Mouse (Mus musculus): ENCODE results near the gene Ddah2. TPM values are rescaled to one million over a fixed set of nuclear protein-coding genes. Genes with fewer than 3 reads are reported as not detected.

Ddah2 gene
- polyA plus RNA-seq, 1 experiment from 2014 or later = 330 TPM

DNA sequence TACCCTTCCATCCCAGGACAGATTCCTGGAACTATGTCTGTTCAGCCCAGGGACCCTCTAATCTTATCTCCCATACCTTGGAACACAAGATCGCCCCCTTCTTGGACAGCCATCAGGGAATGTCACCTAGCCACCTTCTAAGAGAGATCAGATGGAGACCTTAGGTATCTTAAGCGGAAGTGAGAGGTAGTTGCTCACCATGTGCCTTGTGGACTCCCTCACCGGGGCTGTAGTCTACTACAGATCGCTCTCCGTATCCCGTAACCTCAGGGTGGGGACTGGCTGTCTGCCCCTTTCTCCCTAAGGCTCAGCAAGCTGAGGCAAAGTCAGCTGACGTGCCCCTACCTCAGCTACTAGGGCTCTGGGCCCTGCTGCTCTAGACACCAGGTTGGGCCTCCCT lies 45.2 kb downstream of the Ddah2 start:
- Histone ChIP-seq H3K4me3 (no peak overlapping the region), H3K9me3 (no peaks in the 10 kb centered on the region), H3K4me2 (no peak overlapping the region), H3K27me3 (no peaks in the 10 kb centered on the region), H3K9ac (no peak overlapping the region), H3K4me1 (no peaks in the 10 kb centered on the region), H3K36me3 (peaks cover 34% of the 10 kb centered on the region), H3K27ac (no peak overlapping the region)
- no peak for ATAC-seq (ENCODE audit: borderline replicate concordance, extremely low read depth, low FRiP score, low TSS enrichment)
- 91% methylated on average over 7 of the region's 7 CpGs for WGBS

DNA sequence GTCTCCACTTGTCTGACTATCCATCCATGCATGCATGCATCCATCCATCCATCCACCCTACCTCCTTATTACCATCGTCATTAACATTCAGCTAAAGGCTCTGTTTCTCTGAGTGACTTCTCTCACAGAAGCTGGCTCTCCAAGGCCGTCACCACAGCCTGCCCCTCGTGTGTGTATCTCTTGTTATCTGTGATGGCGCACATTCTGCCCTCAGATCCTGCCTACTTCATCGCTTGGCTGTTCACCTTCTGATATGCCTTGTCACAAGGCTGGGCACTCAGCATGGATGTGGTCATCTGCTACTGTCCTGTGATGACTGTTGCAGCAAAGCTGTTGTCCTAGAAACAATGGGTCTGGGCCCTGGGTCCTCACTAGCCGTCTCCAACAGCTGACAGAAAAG lies 45.9 kb downstream of the Ddah2 start:
- Histone ChIP-seq H3K9ac (no peak overlapping the region), H3K4me2 (no peak overlapping the region), H3K4me3 (no peak overlapping the region), H3K36me3 (peaks cover 33% of the 10 kb centered on the region), H3K27me3 (no peaks in the 10 kb centered on the region), H3K4me1 (no peaks in the 10 kb centered on the region), H3K27ac (no peak overlapping the region), H3K9me3 (no peaks in the 10 kb centered on the region)
- no peak for ATAC-seq (ENCODE audit: borderline replicate concordance, extremely low read depth, low FRiP score, low TSS enrichment)
- WGBS = 57% methylated on average over 6 of the region's 6 CpGs

DNA sequence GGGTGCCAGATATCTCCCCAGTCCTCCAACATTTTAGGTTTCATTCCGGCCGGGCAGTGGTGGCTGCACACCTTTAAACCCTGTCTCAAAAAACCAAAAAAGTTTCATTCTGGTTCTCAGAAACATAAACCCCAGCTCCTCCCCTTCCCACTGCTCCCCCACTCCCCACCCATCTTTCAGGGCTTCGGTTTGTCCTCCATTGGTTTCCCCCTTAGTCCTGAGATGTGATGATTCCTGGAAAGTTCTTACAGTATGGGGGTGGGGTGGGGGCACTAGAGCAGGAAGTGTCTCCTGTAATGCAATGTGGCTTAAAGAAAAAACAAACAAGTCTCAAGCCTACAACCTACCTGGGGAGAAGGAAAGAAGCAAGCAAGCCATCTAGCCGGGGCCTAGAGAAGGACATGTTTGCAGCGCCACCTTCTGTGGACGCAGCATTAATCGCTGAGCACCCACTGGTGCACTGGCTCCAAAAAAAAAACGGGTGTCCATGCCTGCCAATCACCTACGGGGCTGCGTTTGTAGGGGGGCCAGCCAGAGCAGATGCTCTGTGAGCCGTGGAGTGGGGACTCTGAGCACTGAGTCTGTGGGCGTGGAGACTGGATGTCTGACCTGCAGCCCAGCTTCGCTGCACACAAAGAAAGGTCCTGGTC lies 47.0 kb downstream of the Ddah2 start:
- Histone ChIP-seq H3K9me3 (no peaks in the 10 kb centered on the region), H3K4me1 (no peaks in the 10 kb centered on the region), H3K36me3 (peaks cover 29% of the 10 kb centered on the region), H3K27me3 (no peaks in the 10 kb centered on the region), H3K4me2 (no peak overlapping the region), H3K27ac (no peak overlapping the region), H3K4me3 (no peak overlapping the region), H3K9ac (no peak overlapping the region)
- no peak for ATAC-seq (ENCODE audit: borderline replicate concordance, extremely low read depth, low FRiP score, low TSS enrichment)
- 25% methylated on average over 13 of the region's 13 CpGs for WGBS

DNA sequence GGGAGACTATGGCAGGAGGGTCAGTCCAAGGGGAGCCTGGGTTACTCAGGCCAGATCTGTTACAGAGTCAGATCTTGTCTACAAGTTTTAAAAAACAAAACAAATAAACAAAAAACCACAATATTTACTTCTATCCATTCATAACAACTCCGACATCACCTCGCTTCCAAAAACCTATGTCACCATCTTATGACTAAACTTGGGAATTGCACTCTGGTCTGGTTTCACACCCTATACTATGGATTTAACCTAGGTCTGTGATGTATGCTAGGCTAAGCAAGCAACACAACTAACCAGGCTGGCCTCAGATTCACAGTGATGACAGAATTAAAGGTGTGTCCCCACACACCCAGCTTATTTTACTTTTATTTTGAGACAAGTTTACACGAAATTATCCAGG lies 47.7 kb downstream of the Ddah2 start:
- H3K36me3 ChIP-seq = peaks cover 22% of the 10 kb centered on the region
- H3K27ac ChIP-seq = no peak overlapping the region
- H3K9me3 ChIP-seq = no peaks in the 10 kb centered on the region
- no peak overlapping the region for H3K4me2 ChIP-seq
- no peaks in the 10 kb centered on the region for H3K27me3 ChIP-seq
- WGBS = 51% methylated on average over 3 of the region's 3 CpGs
- no peak overlapping the region for H3K9ac ChIP-seq
- no peaks in the 10 kb centered on the region for H3K4me1 ChIP-seq
- no peak for ATAC-seq (ENCODE audit: borderline replicate concordance, extremely low read depth, low FRiP score, low TSS enrichment)
- H3K4me3 ChIP-seq = no peak overlapping the region

DNA sequence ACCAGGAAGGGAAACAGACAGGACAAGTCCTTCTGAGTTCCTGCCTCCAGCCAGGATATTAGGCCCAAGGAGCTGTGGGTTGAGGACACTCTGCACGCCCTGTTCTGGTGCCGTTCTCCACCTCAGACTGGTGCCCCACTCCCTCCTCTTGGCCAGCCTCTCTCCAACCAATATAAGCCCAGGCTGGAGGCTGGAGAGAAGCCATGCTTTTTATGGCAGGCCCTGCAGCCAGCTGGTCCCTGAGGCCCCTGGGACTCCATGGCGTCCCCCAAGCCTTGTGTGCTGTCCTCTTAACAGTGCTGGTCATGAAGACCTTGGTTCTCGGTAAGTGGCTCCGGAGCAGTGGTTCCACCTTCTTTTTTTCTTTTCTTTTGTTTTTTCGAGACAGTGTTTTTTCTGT lies 49.3 kb downstream of the Ddah2 start, which contains the start of gene Ly6g5c:
TSS of gene Ly6g5c (plus strand) at position 183 of the 400 bp plus-strand sequence.
- H3K4me1 ChIP-seq = no peaks in the 10 kb centered on the region
- H3K27ac ChIP-seq = no peak within 1 kb of the TSS
- no peak within 1 kb of the TSS for H3K4me2 ChIP-seq
- no peak for ATAC-seq (ENCODE audit: borderline replicate concordance, extremely low read depth, low FRiP score, low TSS enrichment)
- 88% methylated on average over 6 of the region's 6 CpGs for WGBS
- no peaks in the 10 kb centered on the region for H3K9me3 ChIP-seq
- peaks cover 7% of the 10 kb centered on the region for H3K36me3 ChIP-seq
- H3K9ac ChIP-seq = no peak within 1 kb of the TSS
- no peaks in the 10 kb centered on the region for H3K27me3 ChIP-seq
- H3K4me3 ChIP-seq = no peak within 1 kb of the TSS

Other genes with a start within 250 kb of the Ddah2 start
- 32.7 and 33.7 TPM in 2 replicates for gene Stk19, start 222.1 kb upstream of the Ddah2 start, polyA plus RNA-seq (2015; fragmentation: Nextera tagmentation; extraction: Ambion mirVana)
- 63.0 and 63.3 TPM in 2 replicates for gene Dxo, start 222.0 kb upstream of the Ddah2 start, polyA plus RNA-seq (2015; fragmentation: Nextera tagmentation; extraction: Ambion mirVana)
- gene Skiv2l, start 208.8 kb upstream of the Ddah2 start, polyA plus RNA-seq (2015; fragmentation: Nextera tagmentation; extraction: Ambion mirVana) = 50.8 and 54.0 TPM in 2 replicates
- gene Nelfe, start 208.6 kb upstream of the Ddah2 start, polyA plus RNA-seq (2015; fragmentation: Nextera tagmentation; extraction: Ambion mirVana) = 92.6 and 95.7 TPM in 2 replicates
- gene Cfb, start 196.5 kb upstream of the Ddah2 start, polyA plus RNA-seq (2015; fragmentation: Nextera tagmentation; extraction: Ambion mirVana) = 2.8 and 3.1 TPM in 2 replicates
- 2.6 and 2.7 TPM in 2 replicates for gene Zbtb12, start 179.6 kb upstream of the Ddah2 start, polyA plus RNA-seq (2015; fragmentation: Nextera tagmentation; extraction: Ambion mirVana)
- not detected in 2 replicates for gene Gm20547, start 177.0 kb upstream of the Ddah2 start, polyA plus RNA-seq (2015; fragmentation: Nextera tagmentation; extraction: Ambion mirVana)
- gene C2, start 160.8 kb upstream of the Ddah2 start, polyA plus RNA-seq (2015; fragmentation: Nextera tagmentation; extraction: Ambion mirVana) = 2.6 and 2.9 TPM in 2 replicates
- 64.9 and 69.9 TPM in 2 replicates for gene Ehmt2, start 160.6 kb upstream of the Ddah2 start, polyA plus RNA-seq (2015; fragmentation: Nextera tagmentation; extraction: Ambion mirVana)
- gene Slc44a4, start 144.6 kb upstream of the Ddah2 start, polyA plus RNA-seq (2015; fragmentation: Nextera tagmentation; extraction: Ambion mirVana) = 0.94 and 1.5 TPM in 2 replicates
- gene Neu1, start 127.8 kb upstream of the Ddah2 start, polyA plus RNA-seq (2015; fragmentation: Nextera tagmentation; extraction: Ambion mirVana) = 17.3 and 17.9 TPM in 2 replicates
- gene Hspa1b, start 99.8 kb upstream of the Ddah2 start, polyA plus RNA-seq (2015; fragmentation: Nextera tagmentation; extraction: Ambion mirVana) = 0.15 and 0.26 TPM in 2 replicates
- not detected in 2 replicates for gene Gm20481, start 89.1 kb upstream of the Ddah2 start, polyA plus RNA-seq (2015; fragmentation: Nextera tagmentation; extraction: Ambion mirVana)
- 3.4 and 3.8 TPM in 2 replicates for gene Hspa1a, start 86.9 kb upstream of the Ddah2 start, polyA plus RNA-seq (2015; fragmentation: Nextera tagmentation; extraction: Ambion mirVana)
- gene Hspa1l, start 86.3 kb upstream of the Ddah2 start, polyA plus RNA-seq (2015; fragmentation: Nextera tagmentation; extraction: Ambion mirVana) = 0.45 and 0.79 TPM in 2 replicates
- gene Lsm2, start 77.2 kb upstream of the Ddah2 start, polyA plus RNA-seq (2015; fragmentation: Nextera tagmentation; extraction: Ambion mirVana) = 210 and 216 TPM in 2 replicates
- 128 and 129 TPM in 2 replicates for gene Vars, start 58.0 kb upstream of the Ddah2 start, polyA plus RNA-seq (2015; fragmentation: Nextera tagmentation; extraction: Ambion mirVana)
- 0.14 and 0.25 TPM in 2 replicates for gene Vwa7, start 42.5 kb upstream of the Ddah2 start, polyA plus RNA-seq (2015; fragmentation: Nextera tagmentation; extraction: Ambion mirVana)
- 7.2 and 7.7 TPM in 2 replicates for gene Sapcd1, start 31.0 kb upstream of the Ddah2 start, polyA plus RNA-seq (2015; fragmentation: Nextera tagmentation; extraction: Ambion mirVana)
- gene Msh5, start 12.3 kb upstream of the Ddah2 start, polyA plus RNA-seq (2015; fragmentation: Nextera tagmentation; extraction: Ambion mirVana) = 4.4 TPM in 2 replicates
- gene Clic1, start 9.1 kb upstream of the Ddah2 start, polyA plus RNA-seq (2015; fragmentation: Nextera tagmentation; extraction: Ambion mirVana) = 283 and 300 TPM in 2 replicates
- gene Ly6g6c, start 6.4 kb downstream of the Ddah2 start, polyA plus RNA-seq (2015; fragmentation: Nextera tagmentation; extraction: Ambion mirVana) = 0.36 and 0.39 TPM in 2 replicates
- gene Mpig6b, start 7.1 kb downstream of the Ddah2 start, polyA plus RNA-seq (2015; fragmentation: Nextera tagmentation; extraction: Ambion mirVana) = 0.67 and 0.93 TPM in 2 replicates
- gene Ly6g6e, start 17.9 kb downstream of the Ddah2 start, polyA plus RNA-seq (2015; fragmentation: Nextera tagmentation; extraction: Ambion mirVana) = 0.96 and 1.2 TPM in 2 replicates
- gene Ly6g6d, start 19.0 kb downstream of the Ddah2 start, polyA plus RNA-seq (2015; fragmentation: Nextera tagmentation; extraction: Ambion mirVana) = 5.2 and 6.7 TPM in 2 replicates
- gene Ly6g6f, start 26.6 kb downstream of the Ddah2 start, polyA plus RNA-seq (2015; fragmentation: Nextera tagmentation; extraction: Ambion mirVana) = 0.23 and 0.51 TPM in 2 replicates
- 94.8 and 95.6 TPM in 2 replicates for gene Abhd16a, start 30.2 kb downstream of the Ddah2 start, polyA plus RNA-seq (2015; fragmentation: Nextera tagmentation; extraction: Ambion mirVana)
- not detected in 2 replicates for gene Ly6g5c, start 49.2 kb downstream of the Ddah2 start, polyA plus RNA-seq (2015; fragmentation: Nextera tagmentation; extraction: Ambion mirVana)
- gene Ly6g5b, start 56.4 kb downstream of the Ddah2 start, polyA plus RNA-seq (2015; fragmentation: Nextera tagmentation; extraction: Ambion mirVana) = 0.79 and 0.95 TPM in 2 replicates
- 17.7 and 18.0 TPM in 2 replicates for gene Gpank1, start 62.4 kb downstream of the Ddah2 start, polyA plus RNA-seq (2015; fragmentation: Nextera tagmentation; extraction: Ambion mirVana)
- 265 TPM in 2 replicates for gene Csnk2b, start 63.0 kb downstream of the Ddah2 start, polyA plus RNA-seq (2015; fragmentation: Nextera tagmentation; extraction: Ambion mirVana)
- 9.6 and 9.7 TPM in 2 replicates for gene D17H6S53E, start 67.3 kb downstream of the Ddah2 start, polyA plus RNA-seq (2015; fragmentation: Nextera tagmentation; extraction: Ambion mirVana)
- 1.0 and 3.9 TPM in 2 replicates for gene Apom, start 73.0 kb downstream of the Ddah2 start, polyA plus RNA-seq (2015; fragmentation: Nextera tagmentation; extraction: Ambion mirVana)
- gene Bag6, start 76.1 kb downstream of the Ddah2 start, polyA plus RNA-seq (2015; fragmentation: Nextera tagmentation; extraction: Ambion mirVana) = 48.6 and 51.2 TPM in 2 replicates
- 169 and 179 TPM in 2 replicates for gene Prrc2a, start 105.9 kb downstream of the Ddah2 start, polyA plus RNA-seq (2015; fragmentation: Nextera tagmentation; extraction: Ambion mirVana)
- 6.9 and 9.0 TPM in 2 replicates for gene Aif1, start 117.0 kb downstream of the Ddah2 start, polyA plus RNA-seq (2015; fragmentation: Nextera tagmentation; extraction: Ambion mirVana)
- 12.1 and 13.0 TPM in 2 replicates for gene Lst1, start 129.4 kb downstream of the Ddah2 start, polyA plus RNA-seq (2015; fragmentation: Nextera tagmentation; extraction: Ambion mirVana)
- 0.65 and 2.2 TPM in 2 replicates for gene Ltb, start 135.4 kb downstream of the Ddah2 start, polyA plus RNA-seq (2015; fragmentation: Nextera tagmentation; extraction: Ambion mirVana)
- 0.16 TPM in 1 of 2 replicates, not detected in the other for gene Tnf, start 143.0 kb downstream of the Ddah2 start, polyA plus RNA-seq (2015; fragmentation: Nextera tagmentation; extraction: Ambion mirVana)
- 0.11 and 0.21 TPM in 2 replicates for gene Lta, start 146.3 kb downstream of the Ddah2 start, polyA plus RNA-seq (2015; fragmentation: Nextera tagmentation; extraction: Ambion mirVana)
- gene Gm16181, start 161.8 kb downstream of the Ddah2 start, polyA plus RNA-seq (2015; fragmentation: Nextera tagmentation; extraction: Ambion mirVana) = 0.70 and 0.75 TPM in 2 replicates
- 3.4 and 4.3 TPM in 2 replicates for gene Atp6v1g2, start 174.6 kb downstream of the Ddah2 start, polyA plus RNA-seq (2015; fragmentation: Nextera tagmentation; extraction: Ambion mirVana)
- gene Nfkbil1, start 176.8 kb downstream of the Ddah2 start, polyA plus RNA-seq (2015; fragmentation: Nextera tagmentation; extraction: Ambion mirVana) = 13.2 and 13.4 TPM in 2 replicates
- 512 and 523 TPM in 2 replicates for gene Ddx39b, start 182.7 kb downstream of the Ddah2 start, polyA plus RNA-seq (2015; fragmentation: Nextera tagmentation; extraction: Ambion mirVana)
- 114 and 138 TPM in 2 replicates for gene H2-D1, start 203.7 kb downstream of the Ddah2 start, polyA plus RNA-seq (2015; fragmentation: Nextera tagmentation; extraction: Ambion mirVana)